Mouse (Mus musculus): ENCODE measurements around the gene Clasp1. TPM values are rescaled to one million over a fixed set of nuclear protein-coding genes. Genes with fewer than 3 reads are reported as not detected.
A peak's percentile ranks its signal among the peaks of the same experiment; 100 is the strongest.

The Clasp1 gene
- polyA plus RNA-seq, 1 experiment from 2014 or later = 14.8 TPM

DNA sequence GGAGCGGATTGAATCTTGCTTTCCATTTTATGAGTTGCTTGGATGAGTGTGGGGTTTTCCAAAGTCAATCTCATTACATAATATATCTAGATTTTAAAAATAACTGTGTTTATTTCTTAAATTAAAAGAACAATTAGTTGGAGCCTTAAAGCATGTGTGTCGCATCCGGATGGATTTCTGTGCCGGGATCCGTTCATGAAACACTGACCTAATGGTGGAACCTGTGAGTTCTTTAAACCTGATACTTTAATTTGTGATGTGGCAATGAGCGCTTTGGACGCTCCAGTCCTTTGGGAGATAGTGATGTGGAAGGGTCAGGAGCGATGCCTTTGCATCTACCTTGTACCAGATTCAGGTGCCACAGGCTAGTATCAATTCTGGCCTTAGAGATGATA, 1.4 kb downstream of the Clasp1 start:
- H3K9ac ChIP-seq (replicated peaks; ENCODE audit: low read depth) = peak overlapping the region; percentile 78
- peak overlapping the region; percentile 71 for H3K4me3 ChIP-seq (ENCODE audit: low read depth, low read length)
- H3K27me3 ChIP-seq (replicated peaks; ENCODE audit: insufficient read depth, low read length) = no peaks in the 10 kb centered on the region
- H3K36me3 ChIP-seq (ENCODE audit: insufficient read depth, low read length) = no peaks in the 10 kb centered on the region
- peak overlapping the region; percentile 79 for H3K4me2 ChIP-seq (replicated peaks; ENCODE audit: low read depth, low read length)
- ATAC-seq (no peak), DNase-seq (ENCODE audit: low spot score) (no peak)
- TF ChIP-seq EP300 (IDR thresholded peaks at IDR 0.05) = no peak
- WGBS = 14% methylated on average over 8 of the region's 8 CpGs
- no peaks in the 10 kb centered on the region for H3K9me3 ChIP-seq (ENCODE audit: low read length)
- H3K27ac ChIP-seq (ENCODE audit: low read length) = no peak overlapping the region
- H3K4me1 ChIP-seq (ENCODE audit: insufficient read depth, low read depth, low read length) = peaks cover 4% of the 10 kb centered on the region; the same call in 1 of the 2 replicates

DNA sequence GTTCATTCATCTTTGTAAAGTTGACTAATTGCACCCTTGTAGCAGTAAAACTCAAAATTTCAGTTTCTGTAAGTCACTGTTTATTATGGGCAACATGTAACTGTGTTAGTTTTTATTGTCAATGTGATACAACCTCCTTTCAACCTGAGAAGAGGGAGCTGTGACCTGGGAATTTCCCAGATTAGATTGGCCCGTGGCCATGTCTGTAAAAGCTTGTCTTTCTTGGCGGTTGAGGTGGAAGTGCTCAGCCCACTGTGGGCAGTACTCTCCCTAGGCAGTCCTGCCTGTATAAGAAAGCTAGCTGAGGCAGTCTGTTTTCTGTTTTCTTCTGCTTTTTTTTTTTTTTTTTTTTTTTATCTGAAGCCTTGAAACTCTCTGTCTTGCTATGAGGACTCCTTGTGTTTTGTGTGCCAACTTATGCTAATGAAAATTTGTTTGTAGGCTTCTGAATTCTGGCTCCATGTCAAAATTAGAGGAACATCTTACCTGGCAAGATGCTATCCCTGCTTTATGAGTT, 2.1 kb downstream of the Clasp1 start:
- 69% methylated on average over 2 of the region's 2 CpGs for WGBS
- H3K36me3 ChIP-seq (ENCODE audit: insufficient read depth, low read length) = no peaks in the 10 kb centered on the region
- H3K9ac ChIP-seq (replicated peaks; ENCODE audit: low read depth) = no peak overlapping the region
- no peak for TF ChIP-seq CTCF (IDR thresholded peaks at IDR 0.05)
- TF ChIP-seq EP300 (IDR thresholded peaks at IDR 0.05) = no peak
- no peak overlapping the region for H3K4me2 ChIP-seq (replicated peaks; ENCODE audit: low read depth, low read length)
- ATAC-seq (no peak), DNase-seq (ENCODE audit: low spot score) (no peak)
- no peak overlapping the region for H3K4me3 ChIP-seq (ENCODE audit: low read depth, low read length)
- peaks cover 4% of the 10 kb centered on the region; the same call in 1 of the 2 replicates for H3K4me1 ChIP-seq (ENCODE audit: insufficient read depth, low read depth, low read length)
- H3K27me3 ChIP-seq (replicated peaks; ENCODE audit: insufficient read depth, low read length) = no peaks in the 10 kb centered on the region
- H3K9me3 ChIP-seq (ENCODE audit: low read length) = no peaks in the 10 kb centered on the region
- no peak overlapping the region for H3K27ac ChIP-seq (ENCODE audit: low read length)

DNA sequence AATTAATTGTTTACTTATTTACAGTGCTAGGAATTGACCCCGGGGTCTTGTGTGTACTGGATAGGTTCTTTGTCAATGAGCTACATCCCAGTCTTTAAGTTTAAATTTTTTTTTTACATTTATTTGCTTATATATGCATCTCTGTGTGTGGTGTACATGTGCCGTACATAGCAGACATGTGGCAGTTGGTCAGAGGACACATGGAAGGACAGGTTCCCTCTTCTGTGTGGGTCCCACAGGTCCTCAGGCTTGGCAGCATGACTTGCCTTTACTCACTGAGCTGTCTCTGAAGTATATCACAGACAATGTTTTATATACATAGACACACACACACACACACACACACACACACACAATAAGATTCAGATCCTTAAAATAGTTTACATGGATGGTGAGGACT, 3.4 kb downstream of the Clasp1 start:
- no peak overlapping the region for H3K4me3 ChIP-seq (ENCODE audit: low read depth, low read length)
- no peak overlapping the region for H3K4me2 ChIP-seq (replicated peaks; ENCODE audit: low read depth, low read length)
- H3K27me3 ChIP-seq (replicated peaks; ENCODE audit: insufficient read depth, low read length) = no peaks in the 10 kb centered on the region
- H3K9me3 ChIP-seq (ENCODE audit: low read length) = no peaks in the 10 kb centered on the region
- no peak for ATAC-seq
- no peak overlapping the region for H3K9ac ChIP-seq (replicated peaks; ENCODE audit: low read depth)
- no peak for TF ChIP-seq EP300 (IDR thresholded peaks at IDR 0.05)
- no peak for TF ChIP-seq CTCF (IDR thresholded peaks at IDR 0.05)
- 96% methylated on average over 2 of the region's 2 CpGs for WGBS
- H3K27ac ChIP-seq (ENCODE audit: low read length) = no peak overlapping the region
- no peaks in the 10 kb centered on the region for H3K36me3 ChIP-seq (ENCODE audit: insufficient read depth, low read length)
- peaks cover 4% of the 10 kb centered on the region; the same call in 1 of the 2 replicates for H3K4me1 ChIP-seq (ENCODE audit: insufficient read depth, low read depth, low read length)
- no peak for DNase-seq (ENCODE audit: low spot score)

DNA sequence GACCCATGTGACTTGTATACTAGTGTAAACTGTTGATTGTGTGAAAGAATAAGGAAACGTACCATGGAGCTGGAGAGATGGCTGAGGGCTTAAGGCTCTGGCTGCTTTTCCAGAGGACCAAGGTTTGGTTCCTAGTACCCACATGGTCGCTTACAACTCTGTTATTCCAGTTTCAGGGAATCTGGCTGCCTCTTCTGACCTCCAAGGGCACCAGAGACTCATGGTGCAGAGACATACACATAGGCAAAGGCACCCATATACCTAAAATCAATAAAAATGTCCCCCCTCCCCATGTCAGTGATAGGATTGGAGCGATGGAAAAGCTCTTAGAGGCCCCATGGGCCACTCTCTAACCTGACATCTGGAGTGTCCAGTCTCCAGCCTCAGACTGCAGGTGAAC, 5.1 kb downstream of the Clasp1 start:
- H3K36me3 ChIP-seq (ENCODE audit: insufficient read depth, low read length) = no peaks in the 10 kb centered on the region
- no peak for ATAC-seq
- H3K27me3 ChIP-seq (replicated peaks; ENCODE audit: insufficient read depth, low read length) = no peaks in the 10 kb centered on the region
- no peak overlapping the region for H3K4me3 ChIP-seq (ENCODE audit: low read depth, low read length)
- no peak for DNase-seq (ENCODE audit: low spot score)
- 88% methylated on average over 3 of the region's 3 CpGs for WGBS
- H3K4me1 ChIP-seq (ENCODE audit: insufficient read depth, low read depth, low read length) = peaks cover 4% of the 10 kb centered on the region; the same call in 1 of the 2 replicates
- no peak overlapping the region for H3K4me2 ChIP-seq (replicated peaks; ENCODE audit: low read depth, low read length)
- no peak for TF ChIP-seq EP300 (IDR thresholded peaks at IDR 0.05)
- TF ChIP-seq CTCF (IDR thresholded peaks at IDR 0.05) = no peak
- no peak overlapping the region for H3K27ac ChIP-seq (ENCODE audit: low read length)
- no peak overlapping the region for H3K9ac ChIP-seq (replicated peaks; ENCODE audit: low read depth)
- H3K9me3 ChIP-seq (ENCODE audit: low read length) = no peaks in the 10 kb centered on the region

DNA sequence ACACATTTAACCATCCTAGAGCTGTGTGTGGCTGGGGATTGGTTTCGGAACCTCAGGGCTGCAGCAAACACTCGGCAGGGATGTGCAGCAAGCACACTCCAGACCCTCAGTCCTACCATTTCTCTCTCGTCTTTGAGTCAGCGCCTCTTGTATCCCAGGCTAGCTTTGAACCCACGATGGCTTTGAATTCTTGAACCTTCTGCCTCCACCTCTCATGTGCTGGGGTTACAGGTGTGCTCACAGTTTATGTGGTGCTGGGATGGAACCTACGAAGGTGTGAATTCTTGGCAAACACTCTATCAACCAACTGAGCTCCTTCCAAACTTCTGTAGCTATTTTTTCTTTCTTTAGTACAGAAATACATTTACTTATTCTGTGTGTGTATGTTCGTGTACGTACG, 9.0 kb downstream of the Clasp1 start:
- no peaks in the 10 kb centered on the region for H3K27me3 ChIP-seq (replicated peaks; ENCODE audit: insufficient read depth, low read length)
- H3K9me3 ChIP-seq (ENCODE audit: low read length) = no peaks in the 10 kb centered on the region
- peak overlapping the region; percentile 60 for H3K27ac ChIP-seq (ENCODE audit: low read length)
- no peaks in the 10 kb centered on the region for H3K36me3 ChIP-seq (ENCODE audit: insufficient read depth, low read length)
- DNase-seq (ENCODE audit: low spot score) (no peak), ATAC-seq (no peak)
- 88% methylated on average over 9 of the region's 9 CpGs for WGBS
- H3K4me3 ChIP-seq (ENCODE audit: low read depth, low read length) = no peak overlapping the region
- no peak overlapping the region for H3K4me2 ChIP-seq (replicated peaks; ENCODE audit: low read depth, low read length)
- no peak overlapping the region for H3K9ac ChIP-seq (replicated peaks; ENCODE audit: low read depth)
- no peaks in the 10 kb centered on the region; the same call in 1 of the 2 replicates for H3K4me1 ChIP-seq (ENCODE audit: insufficient read depth, low read depth, low read length)
- TF ChIP-seq CTCF (IDR thresholded peaks at IDR 0.05) = no peak
- no peak for TF ChIP-seq EP300 (IDR thresholded peaks at IDR 0.05)

DNA sequence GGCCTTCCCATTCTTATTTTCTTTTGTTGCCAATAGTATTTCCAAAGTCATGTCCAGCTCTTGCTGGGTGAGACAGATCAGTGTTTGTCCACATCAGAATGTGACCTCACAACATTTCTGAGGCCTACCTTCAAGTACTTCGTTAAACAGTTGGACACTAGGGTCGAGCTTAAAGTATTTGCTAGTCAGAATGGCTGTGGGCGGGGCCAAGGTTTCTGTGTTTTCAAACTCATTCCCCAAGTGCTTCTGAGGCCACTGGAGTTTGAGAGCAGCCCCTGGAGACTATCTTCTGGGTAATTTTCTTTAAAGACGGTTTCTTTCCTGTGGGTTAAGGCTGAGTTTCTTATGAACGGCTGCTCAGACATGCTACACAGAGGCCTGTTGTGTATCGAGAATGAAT, 9.7 kb downstream of the Clasp1 start:
- peak; percentile 84 for DNase-seq (ENCODE audit: low spot score)
- 62% methylated on average over 6 of the region's 6 CpGs for WGBS
- Histone ChIP-seq H3K4me3 (ENCODE audit: low read depth, low read length) (no peak overlapping the region), H3K4me1 (ENCODE audit: insufficient read depth, low read depth, low read length) (no peaks in the 10 kb centered on the region; the same call in 1 of the 2 replicates), H3K4me2 (replicated peaks; ENCODE audit: low read depth, low read length) (peak overlapping the region; percentile 25; the same call in 1 of the 2 replicates), H3K27me3 (replicated peaks; ENCODE audit: insufficient read depth, low read length) (no peaks in the 10 kb centered on the region), H3K27ac (ENCODE audit: low read length) (peak overlapping the region; percentile 83), H3K36me3 (ENCODE audit: insufficient read depth, low read length) (no peaks in the 10 kb centered on the region), H3K9ac (replicated peaks; ENCODE audit: low read depth) (no peak overlapping the region), H3K9me3 (ENCODE audit: low read length) (no peaks in the 10 kb centered on the region)
- peak; percentile 53 for TF ChIP-seq EP300 (IDR thresholded peaks at IDR 0.05)
- TF ChIP-seq CTCF (IDR thresholded peaks at IDR 0.05) = no peak
- ATAC-seq = peak; percentile 92
